Mouse (Mus musculus) lung, embryonic 14.5 days (tissue): ENCODE measurements around the gene Nsd1. TPM values are rescaled to one million over a fixed set of nuclear protein-coding genes. Genes with fewer than 3 reads are reported as not detected.
"Not testable (repeated sequence)": the region's sequence is repeated elsewhere in the genome, so short reads cannot be mapped to it uniquely, and the experiment has no call there.

Source experiments
- ATAC-seq: fragments of 200-750 bp; cut with Nextera tagmentation; 2 replicates; pipeline ENCODE4 v1.8.0; 2017; ENCODE audit warnings: mild to moderate bottlenecking, moderate TSS enrichment, moderate library complexity; ENCODE audit not compliant: insufficient read depth
- DNase-seq: peaks from one replicate; pipeline ENCODE4 v3.0.0-alpha.2; 2015
- H3K27ac ChIP-seq: fragments of 300-500 bp; sonication (generic); 2 replicates; pipeline ENCODE4 v1.5.1; 2014; ENCODE audit warnings: low read depth, mild to moderate bottlenecking, moderate library complexity
- H3K27me3 ChIP-seq: fragments of 300-500 bp; sonication (generic); 2 replicates; pipeline ENCODE4 v1.6.1; 2014; ENCODE audit warnings: low read length, control low read depth; ENCODE audit not compliant: insufficient read depth
- H3K36me3 ChIP-seq: fragments of 300-500 bp; sonication (generic); 2 replicates; pipeline ENCODE4 v1.6.1; 2014; ENCODE audit warnings: control low read depth; ENCODE audit not compliant: insufficient read depth
- H3K4me1 ChIP-seq: fragments of 300-500 bp; sonication (generic); 2 replicates; pipeline ENCODE4 v1.6.1; 2014; ENCODE audit warnings: antibody characterized with exemption, control low read depth; ENCODE audit not compliant: insufficient read depth
- H3K4me2 ChIP-seq: fragments of 300-500 bp; sonication (generic); 2 replicates; pipeline ENCODE4 v1.6.1; 2014; ENCODE audit warnings: mild to moderate bottlenecking
- H3K4me3 ChIP-seq: fragments of 300-500 bp; sonication (generic); 2 replicates; pipeline ENCODE4 v1.5.1; 2014; ENCODE audit warnings: low read depth, low read length
- H3K9ac ChIP-seq: fragments of 300-500 bp; sonication (generic); 2 replicates; pipeline ENCODE4 v1.6.1; 2014
- H3K9me3 ChIP-seq: fragments of 300-500 bp; sonication (generic); 2 replicates; pipeline ENCODE4 v1.6.1; 2016; ENCODE audit warnings: low read depth, low read length, control low read depth
- CTCF ChIP-seq: IDR thresholded peaks from 2 replicates; pipeline ENCODE4 v1.5.1; 2016; ENCODE audit warnings: antibody characterized with exemption, low read depth
- WGBS: fragments of 180-500 bp; shearing (Covaris S2); extraction: QIAGEN DNeasy Blood & Tissue Kit; methylation state at CpG from one replicate; pipeline ENCODE4 v1.1.7; 2014; 5-methylcytosine and 5-hydroxymethylcytosine counted together
- polyA plus RNA-seq: library from polyadenylated mRNA; unstranded; fragments of >200 nt; fragmentation: Nextera tagmentation; extraction: Ambion mirVana; gene quantifications from 2 replicates; pipeline ENCODE4 v1.2.1, GENCODE M21; 2014

The Nsd1 gene
- polyA plus RNA-seq, 1 experiment from 2014 or later, result 80.7 TPM

DNA sequence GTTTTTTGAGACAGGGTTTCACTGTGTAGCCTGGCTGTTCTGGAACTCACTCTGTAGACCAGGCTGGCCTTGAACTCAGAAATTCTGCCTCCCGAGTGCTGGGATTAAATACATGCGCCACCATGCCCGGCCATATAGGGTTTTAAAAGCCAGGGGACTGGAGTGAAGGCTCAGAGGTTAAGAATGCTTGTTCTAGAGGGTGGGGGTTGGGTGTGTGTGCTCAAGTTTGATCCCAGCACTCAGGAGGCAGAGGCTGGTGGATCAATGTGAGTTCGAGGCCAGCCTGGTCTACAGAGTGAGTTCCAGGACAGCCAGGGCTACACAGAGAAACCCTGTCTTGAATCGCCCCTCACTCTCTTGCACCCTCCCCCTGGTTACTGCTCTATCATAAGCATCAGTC lies 18.0 kb upstream of the Nsd1 start:
- no peaks in the 10 kb centered on the region for H3K27me3 ChIP-seq
- no peak overlapping the region for H3K9ac ChIP-seq
- H3K27ac ChIP-seq, result no peak overlapping the region
- no peaks in the 10 kb centered on the region for H3K9me3 ChIP-seq
- no peak overlapping the region for H3K4me3 ChIP-seq
- DNase-seq, result no peak
- no peak for TF ChIP-seq CTCF
- WGBS, result 80% methylated on average over 5 of the region's 5 CpGs
- no peak for ATAC-seq
- peaks cover 12% of the 10 kb centered on the region for H3K4me1 ChIP-seq
- no peak overlapping the region for H3K4me2 ChIP-seq
- no peaks in the 10 kb centered on the region for H3K36me3 ChIP-seq

DNA sequence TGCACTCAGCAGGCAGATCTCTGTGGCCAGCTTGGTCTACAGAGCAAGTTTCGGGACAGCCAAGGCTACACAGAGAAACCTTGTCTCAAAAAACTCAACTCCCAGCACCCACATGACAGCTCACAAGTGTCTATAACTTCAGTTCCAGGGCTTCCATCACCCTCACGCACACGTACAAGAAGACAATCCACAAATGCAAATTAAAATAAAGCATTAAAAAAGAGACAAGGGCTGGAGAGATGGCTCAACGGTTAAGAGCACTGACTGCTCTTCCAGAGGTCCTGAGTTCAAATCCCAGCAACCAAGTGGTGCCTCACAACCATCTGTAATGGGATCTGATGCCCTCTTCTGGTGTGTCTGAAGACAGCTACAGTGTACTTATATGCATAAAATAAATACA lies 6.8 kb upstream of the Nsd1 start:
- H3K4me1 ChIP-seq, H3K9ac ChIP-seq, H3K9me3 ChIP-seq, H3K27me3 ChIP-seq, H3K27ac ChIP-seq, ATAC-seq, DNase-seq, H3K4me3 ChIP-seq, H3K36me3 ChIP-seq, H3K4me2 ChIP-seq: not testable (repeated sequence)
- WGBS, result 87% methylated on average over 4 of the region's 4 CpGs

DNA sequence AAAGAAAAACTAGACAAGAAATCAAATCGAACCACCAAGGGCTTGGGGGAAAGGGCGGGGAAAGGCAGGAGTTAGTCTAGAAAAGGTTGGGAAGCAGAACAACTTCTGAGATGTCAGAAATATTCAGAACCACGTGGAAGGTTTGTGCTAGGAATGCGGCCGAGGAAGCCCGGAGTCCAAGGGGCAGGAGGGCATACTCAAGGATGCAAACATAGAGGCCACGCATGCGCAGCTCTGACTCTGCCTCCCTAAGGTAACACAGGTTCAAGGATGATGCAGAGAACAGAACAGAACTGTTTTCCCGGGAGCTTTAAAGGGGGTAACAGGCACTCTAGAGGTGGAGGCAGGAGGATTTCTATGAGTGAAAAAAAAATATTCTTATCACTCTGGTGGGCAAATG lies 5.8 kb upstream of the Nsd1 start:
- DNase-seq (no peak), ATAC-seq (no peak)
- H3K4me1 ChIP-seq, result no peaks in the 10 kb centered on the region
- 49% methylated on average over 9 of the region's 9 CpGs for WGBS
- no peak overlapping the region for H3K4me3 ChIP-seq
- no peaks in the 10 kb centered on the region for H3K27me3 ChIP-seq
- H3K9me3 ChIP-seq, result no peaks in the 10 kb centered on the region
- no peak overlapping the region for H3K27ac ChIP-seq
- H3K4me2 ChIP-seq, result no peak overlapping the region
- no peak for TF ChIP-seq CTCF
- no peaks in the 10 kb centered on the region for H3K36me3 ChIP-seq
- no peak overlapping the region for H3K9ac ChIP-seq

DNA sequence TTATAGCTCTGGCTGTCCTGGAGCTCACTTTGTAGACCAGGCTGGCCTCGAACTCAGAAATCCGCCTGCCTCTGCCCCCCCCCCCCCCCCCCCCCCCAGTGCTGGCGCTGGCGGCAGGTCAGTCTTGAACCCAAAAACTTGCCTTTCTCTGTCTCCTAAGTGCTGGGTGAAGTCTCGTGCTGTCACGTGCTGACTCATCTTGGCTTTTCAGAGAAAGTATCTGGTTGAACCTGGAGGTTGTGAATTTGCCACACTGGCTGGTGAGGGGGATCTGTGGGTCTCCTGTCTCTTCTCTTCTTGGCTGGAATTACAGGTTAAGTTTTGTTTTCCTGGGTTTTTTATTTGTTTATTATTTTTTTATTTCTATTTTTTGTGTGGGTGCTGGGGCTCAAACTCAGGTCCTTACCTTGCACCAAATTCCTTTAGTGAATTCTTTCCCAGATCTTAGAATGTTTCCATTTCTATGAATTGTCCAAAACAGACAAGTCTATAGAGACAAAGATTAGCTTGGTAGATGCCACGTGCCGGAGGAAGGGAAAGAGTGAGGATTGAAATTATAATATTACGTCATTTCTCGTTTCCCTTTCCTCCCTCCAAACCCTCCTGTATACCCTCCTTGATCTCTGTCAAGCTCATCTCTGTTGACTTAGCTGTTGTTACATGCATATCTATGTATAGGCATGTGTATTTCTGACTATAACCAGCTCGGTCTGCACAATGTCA lies 4.8 kb upstream of the Nsd1 start:
- Histone ChIP-seq H3K9me3 (no peaks in the 10 kb centered on the region), H3K9ac (no peak overlapping the region), H3K27ac (no peak overlapping the region), H3K27me3 (no peaks in the 10 kb centered on the region), H3K4me2 (no peak overlapping the region), H3K36me3 (no peaks in the 10 kb centered on the region), H3K4me1 (no peaks in the 10 kb centered on the region), H3K4me3 (no peak overlapping the region)
- no peak for DNase-seq
- no peak for ATAC-seq
- WGBS, result 77% methylated on average over 9 of the region's 11 CpGs
- no peak for TF ChIP-seq CTCF

DNA sequence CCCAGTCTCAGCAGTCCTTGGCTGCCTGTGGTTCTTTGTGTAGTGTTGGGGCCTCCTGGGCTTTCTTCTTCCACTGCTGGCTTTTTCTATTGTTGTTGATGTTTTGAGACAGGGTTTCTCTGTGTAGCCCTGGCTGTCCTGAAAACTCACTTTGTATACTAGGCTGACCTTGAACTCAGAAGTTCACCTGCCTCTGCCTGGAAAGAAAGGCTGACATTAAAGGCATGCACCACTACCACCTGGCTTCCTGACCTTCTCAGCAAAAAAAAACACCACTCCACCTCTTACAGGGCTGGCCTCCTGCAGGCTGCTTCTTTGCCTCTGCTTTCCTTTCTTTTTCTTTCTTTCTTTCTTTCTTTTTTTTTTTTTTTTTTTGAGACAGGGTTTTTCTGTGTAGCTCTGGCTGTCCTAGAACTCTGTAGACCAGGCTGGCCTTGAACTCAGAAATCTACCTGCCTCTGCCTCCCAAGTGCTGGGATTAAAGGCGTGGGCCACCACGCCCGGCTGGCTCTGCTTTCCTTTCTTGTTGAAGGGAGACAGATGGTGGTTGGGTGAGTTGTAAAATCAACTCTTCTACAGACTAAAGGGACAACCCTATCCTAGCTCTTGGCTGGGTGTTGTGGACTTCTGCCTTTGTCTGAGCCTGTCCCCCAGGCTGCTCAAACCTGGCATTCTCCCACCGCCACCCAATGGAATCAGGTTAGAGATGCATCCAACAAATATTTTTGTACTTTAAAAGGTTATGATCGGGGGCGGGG lies 4.0 kb upstream of the Nsd1 start:
- H3K36me3 ChIP-seq, result no peaks in the 10 kb centered on the region
- H3K27me3 ChIP-seq, result no peaks in the 10 kb centered on the region
- ATAC-seq (no peak), DNase-seq (no peak)
- H3K4me3 ChIP-seq, result no peak overlapping the region
- H3K27ac ChIP-seq, result no peak overlapping the region
- H3K9me3 ChIP-seq, result no peaks in the 10 kb centered on the region
- 0 out of 2 replicates have a peak, but pooled peaks cover 2% of the 10 kb centered on the region for H3K4me1 ChIP-seq
- H3K9ac ChIP-seq, result no peak overlapping the region
- no peak for TF ChIP-seq CTCF
- H3K4me2 ChIP-seq, result no peak overlapping the region
- WGBS, result 93% methylated on average over 6 of the region's 6 CpGs

DNA sequence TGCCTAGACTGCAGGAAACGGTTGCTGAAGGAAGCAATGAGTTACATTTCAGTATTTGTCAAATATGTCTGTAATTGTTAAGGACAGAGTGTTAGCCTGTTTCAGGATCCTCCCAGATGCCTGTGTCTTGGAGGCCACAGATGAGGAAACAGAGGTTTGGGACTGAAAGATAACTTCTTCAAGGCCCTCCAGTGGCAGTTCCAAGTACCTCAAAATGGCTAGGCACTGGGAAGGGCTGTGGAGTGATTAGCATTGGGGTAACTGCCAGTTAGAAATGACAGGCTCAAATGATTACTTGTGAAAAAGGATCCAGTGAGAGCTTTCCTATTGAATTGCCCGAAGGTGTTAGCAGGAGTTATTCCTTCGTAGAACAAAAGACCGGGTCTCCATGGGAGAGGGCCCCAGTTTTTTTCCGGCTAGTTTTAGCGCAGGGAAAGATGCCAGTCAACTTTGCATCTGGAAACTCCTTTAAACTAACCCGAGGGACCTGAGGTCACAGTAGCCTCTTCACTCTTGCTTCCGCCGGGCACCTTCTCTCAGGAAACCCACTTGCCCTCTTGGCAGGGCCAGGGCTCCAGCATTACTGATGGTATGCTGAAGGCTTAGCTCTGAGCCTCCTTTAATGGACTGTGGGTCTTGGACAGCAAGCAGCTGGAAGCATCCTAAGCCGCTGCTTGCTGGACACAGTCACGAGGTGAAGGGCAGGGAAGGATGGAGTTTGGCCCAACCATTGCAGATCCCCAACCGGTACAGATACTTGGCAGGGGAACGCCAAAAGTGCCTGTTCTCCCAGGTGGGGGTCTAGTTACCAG lies 539 bp upstream of the Nsd1 start:
- H3K9ac ChIP-seq, result no peak overlapping the region
- peaks cover 11% of the 10 kb centered on the region for H3K36me3 ChIP-seq
- H3K4me2 ChIP-seq, result no peak overlapping the region
- H3K4me1 ChIP-seq, result peaks cover 15% of the 10 kb centered on the region
- no peaks in the 10 kb centered on the region for H3K9me3 ChIP-seq
- ATAC-seq (no peak), DNase-seq (no peak)
- H3K4me3 ChIP-seq, result no peak overlapping the region
- H3K27ac ChIP-seq, result 0 out of 2 replicates have a peak overlapping the region, but pooled peaks have one; percentile 6
- H3K27me3 ChIP-seq, result no peaks in the 10 kb centered on the region
- TF ChIP-seq CTCF, result 0 out of 2 replicates have a peak, but pooled peaks have one; percentile 6
- WGBS, result 71% methylated on average over 13 of the region's 13 CpGs
